In genomic region chr3:123976475-123976874, GRCm38 (mm10) we compare ENCODE assay signal across 25 mouse cellular contexts.
DNase-seq lines count a peak whose midpoint lies in the region; ATAC-seq and TF ChIP-seq lines count a peak whose summit lies in the region.
"Had no signal": no experiment of that assay in that cellular context is flagged by ENCODE, and none has a peak within 500 bp of the region (broad histone marks: within the 10 kb centered on the region; RNA-seq: fewer than 3 reads in every experiment).

No protein-coding gene starts in this region.

- no peak for ATAC-seq in midbrain, postnatal 0 days (ENCODE audit: low FRiP score)
- ATAC-seq in midbrain, embryonic 15.5 days (replicated peaks), result no peak
- ATAC-seq: forebrain, embryonic 16.5 days; intestine, postnatal 0 days had no signal

- WGBS in midbrain, postnatal 0 days, result 83% methylated on average over 3 of the region's 3 CpGs
- 90% methylated on average over 3 of the region's 3 CpGs for WGBS in midbrain, embryonic 15.5 days

- no peaks in the 10 kb centered on the region for H3K27me3 ChIP-seq in midbrain, postnatal 0 days (ENCODE audit: insufficient read depth, low read length)
- H3K27me3 ChIP-seq in midbrain, embryonic 15.5 days (replicated peaks), result no peaks in the 10 kb centered on the region
- H3K27me3 ChIP-seq: embryonic facial prominence, embryonic 13.5 days; kidney, embryonic 15.5 days; midbrain, embryonic 12.5 days; stomach, embryonic 15.5 days had no signal

- no peak overlapping the region for H3K27ac ChIP-seq in midbrain, postnatal 0 days (ENCODE audit: low read depth, low read length)
- no peak overlapping the region for H3K27ac ChIP-seq in midbrain, embryonic 15.5 days
- H3K27ac ChIP-seq: embryonic facial prominence, embryonic 13.5 days; hindbrain, embryonic 10.5 days; kidney, embryonic 15.5 days; liver, embryonic 14.5 days; midbrain, embryonic 12.5 days; stomach, embryonic 15.5 days had no signal

- no peaks in the 10 kb centered on the region for H3K9me3 ChIP-seq in midbrain, postnatal 0 days (ENCODE audit: low read length)
- H3K9me3 ChIP-seq in midbrain, embryonic 15.5 days, result no peaks in the 10 kb centered on the region
- H3K9me3 ChIP-seq: embryonic facial prominence, embryonic 13.5 days; hindbrain, embryonic 10.5 days; kidney, embryonic 15.5 days; midbrain, embryonic 12.5 days; stomach, embryonic 15.5 days had no signal

- no peaks in the 10 kb centered on the region for H3K36me3 ChIP-seq in midbrain, postnatal 0 days (ENCODE audit: insufficient read depth, low read length)
- H3K36me3 ChIP-seq in midbrain, embryonic 15.5 days (replicated peaks), result no peaks in the 10 kb centered on the region
- H3K36me3 ChIP-seq: embryonic facial prominence, embryonic 13.5 days; hindbrain, embryonic 10.5 days; kidney, embryonic 15.5 days; midbrain, embryonic 12.5 days; stomach, embryonic 15.5 days had no signal

- H3K4me1 ChIP-seq in midbrain, postnatal 0 days (ENCODE audit: insufficient read depth, low read length), result no peaks in the 10 kb centered on the region
- H3K4me1 ChIP-seq in midbrain, embryonic 15.5 days, result no peaks in the 10 kb centered on the region
- H3K4me1 ChIP-seq: embryonic facial prominence, embryonic 13.5 days; hindbrain, embryonic 10.5 days; kidney, embryonic 15.5 days; midbrain, embryonic 12.5 days; stomach, embryonic 15.5 days had no signal

- H3K4me3 ChIP-seq in midbrain, postnatal 0 days (ENCODE audit: low read depth, low read length), result no peak overlapping the region
- H3K4me3 ChIP-seq in midbrain, embryonic 15.5 days, result no peak overlapping the region
- H3K4me3 ChIP-seq: embryonic facial prominence, embryonic 13.5 days; hindbrain, embryonic 10.5 days; kidney, embryonic 15.5 days; midbrain, embryonic 12.5 days; stomach, embryonic 15.5 days had no signal

- H3K9ac ChIP-seq in midbrain, postnatal 0 days (replicated peaks; ENCODE audit: low read length, poor library complexity, severe bottlenecking), result no peak overlapping the region
- H3K9ac ChIP-seq in midbrain, embryonic 15.5 days, result no peak overlapping the region
- H3K9ac ChIP-seq: embryonic facial prominence, embryonic 13.5 days; kidney, embryonic 15.5 days; liver, embryonic 14.5 days; lung, embryonic 14.5 days; midbrain, embryonic 12.5 days; stomach, embryonic 15.5 days had no signal

- no peak overlapping the region for H3K4me2 ChIP-seq in midbrain, postnatal 0 days (ENCODE audit: low read depth, low read length, poor library complexity, severe bottlenecking)
- H3K4me2 ChIP-seq in midbrain, embryonic 15.5 days, result no peak overlapping the region
- H3K4me2 ChIP-seq: embryonic facial prominence, embryonic 13.5 days; heart, embryonic 11.5 days; kidney, embryonic 15.5 days; lung, embryonic 14.5 days; midbrain, embryonic 12.5 days; stomach, embryonic 15.5 days had no signal

- DNase-seq in adrenal gland, postnatal 10 days, result peak; percentile 13
- no peak for DNase-seq in adrenal gland, adult 8-10 months
- peak; percentile 59 for DNase-seq in cerebellum, adult 9-11 months
- no peak for DNase-seq in cerebellum, adult 8-10 months
- DNase-seq in midbrain, postnatal 0 days (ENCODE audit: low spot score), result peak; percentile 35
- peak; percentile 40 to 50 for DNase-seq in cerebellum, postnatal 25 days
- no peak for DNase-seq in right cerebral cortex, postnatal 4 days
- DNase-seq: adrenal gland, postnatal 25 days; gastrocnemius, postnatal 14 days; heart, adult 11 months; kidney, postnatal 36 days; lung, embryonic 14.5 days; retina, postnatal 1 day; thymus, adult 18-20 months; thymus, postnatal 36 days had no signal

- TF ChIP-seq CTCF in midbrain, postnatal 0 days (IDR thresholded peaks at IDR 0.05), result no peak

Comparison
In these comparisons a context has a peak if more than half of its experiments do, and no peak if none do; other contexts are left out.
1. DNase-seq: peak in adrenal gland, postnatal 10 days (single experiment), cerebellum, adult 9-11 months (single experiment), midbrain, postnatal 0 days (single experiment) and cerebellum, postnatal 25 days (2 of 2); none in adrenal gland, adult 8-10 months (single experiment), cerebellum, adult 8-10 months (single experiment) and right cerebral cortex, postnatal 4 days (single experiment).